Mouse (Mus musculus): ENCODE measurements around the gene Tmod4. TPM values are rescaled to one million over a fixed set of nuclear protein-coding genes. Genes with fewer than 3 reads are reported as not detected.
A peak's percentile ranks its signal among the peaks of the same experiment; 100 is the strongest.

Tmod4 gene
- total and polyA plus RNA-seq, 2 experiments from 2014 or later: 0.24 to 0.39 TPM

- no peak overlapping the region for H3K9ac ChIP-seq
- no peaks in the 10 kb centered on the region for H3K9me3 ChIP-seq (ENCODE audit: low read length)
- no peak overlapping the region for H3K4me3 ChIP-seq (ENCODE audit: low read depth, low read length)
- no peak overlapping the region for H3K4me2 ChIP-seq (ENCODE audit: low read depth)
- peaks cover 21% of the 10 kb centered on the region for H3K36me3 ChIP-seq (ENCODE audit: insufficient read depth)
- H3K27ac ChIP-seq (ENCODE audit: low read depth, low read length): no peak overlapping the region
- H3K4me1 ChIP-seq (ENCODE audit: insufficient read depth): peaks cover 6% of the 10 kb centered on the region
- H3K27me3 ChIP-seq (ENCODE audit: insufficient read depth, low read length): no peaks in the 10 kb centered on the region
- DNase-seq (no peak), ATAC-seq (no peak)
- TF ChIP-seq CTCF (IDR thresholded peaks at IDR 0.05; ENCODE audit: low read depth): no peak
- 96% methylated on average over 3 of the region's 3 CpGs for WGBS
Measured at GRCm38 (mm10) chr3:95136336-95136735, 12.1 kb downstream of the Tmod4 start.

DNA sequence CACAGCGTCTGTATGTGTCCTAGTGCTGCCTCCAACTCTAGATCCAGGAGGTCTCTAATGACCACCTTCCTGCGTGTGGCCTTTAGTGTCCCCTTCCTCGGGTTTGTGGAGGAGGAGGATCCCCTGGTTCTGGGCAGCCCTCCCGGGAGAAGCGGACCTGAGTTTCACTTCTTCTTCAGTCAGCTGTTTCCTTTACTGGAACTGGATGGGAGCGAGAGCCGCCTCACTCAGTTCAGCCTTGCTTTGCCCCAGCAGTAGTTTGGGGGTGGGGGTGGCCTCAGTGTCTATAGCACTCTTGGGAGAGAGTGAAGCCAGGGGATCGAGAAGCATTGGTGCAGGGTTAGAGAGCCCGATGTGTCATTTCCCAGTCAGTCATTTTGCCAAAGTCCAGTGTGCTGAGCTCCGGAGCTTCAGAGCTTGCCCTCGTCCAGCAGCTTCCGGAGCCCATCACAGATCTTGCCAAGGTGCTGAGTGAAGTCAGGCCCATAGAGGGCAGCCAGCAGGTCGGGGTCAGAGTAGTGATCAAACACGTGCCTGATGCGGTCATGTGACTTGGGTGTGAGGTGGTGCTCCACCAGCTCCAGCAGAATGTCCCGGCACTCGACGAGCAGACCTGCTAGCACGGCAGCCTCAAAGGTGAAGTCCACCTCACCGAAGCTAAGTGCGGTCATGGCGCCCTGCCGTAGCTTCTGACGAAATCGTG, 15.5 kb downstream of the Tmod4 start:
- TF ChIP-seq CTCF (IDR thresholded peaks at IDR 0.05; ENCODE audit: low read depth): no peak
- Histone ChIP-seq H3K9me3 (ENCODE audit: low read length) (no peaks in the 10 kb centered on the region), H3K9ac (no peak overlapping the region), H3K4me3 (ENCODE audit: low read depth, low read length) (no peak overlapping the region), H3K4me1 (ENCODE audit: insufficient read depth) (peaks cover 6% of the 10 kb centered on the region), H3K27me3 (ENCODE audit: insufficient read depth, low read length) (no peaks in the 10 kb centered on the region), H3K4me2 (ENCODE audit: low read depth) (no peak overlapping the region), H3K36me3 (ENCODE audit: insufficient read depth) (peaks cover 24% of the 10 kb centered on the region), H3K27ac (ENCODE audit: low read depth, low read length) (no peak overlapping the region)
- DNase-seq (no peak), ATAC-seq (no peak)
- 77% methylated on average over 25 of the region's 25 CpGs for WGBS

- no peak for ATAC-seq
- no peak overlapping the region for H3K9ac ChIP-seq
- 65% methylated on average over 18 of the region's 18 CpGs for WGBS
- H3K27ac ChIP-seq (ENCODE audit: low read depth, low read length): no peak overlapping the region
- no peak overlapping the region for H3K4me2 ChIP-seq (ENCODE audit: low read depth)
- no peak for TF ChIP-seq CTCF (IDR thresholded peaks at IDR 0.05; ENCODE audit: low read depth)
- no peak for DNase-seq
- no peak overlapping the region for H3K4me3 ChIP-seq (ENCODE audit: low read depth, low read length)
- no peaks in the 10 kb centered on the region for H3K27me3 ChIP-seq (ENCODE audit: insufficient read depth, low read length)
- H3K36me3 ChIP-seq (ENCODE audit: insufficient read depth): peaks cover 24% of the 10 kb centered on the region
- H3K4me1 ChIP-seq (ENCODE audit: insufficient read depth): peaks cover 2% of the 10 kb centered on the region
- H3K9me3 ChIP-seq (ENCODE audit: low read length): no peaks in the 10 kb centered on the region
Measured at GRCm38 (mm10) chr3:95140289-95140595, 16.0 kb downstream of the Tmod4 start.

- no peak for ATAC-seq
- 84% methylated on average over 6 of the region's 6 CpGs for WGBS
- no peaks in the 10 kb centered on the region for H3K4me1 ChIP-seq (ENCODE audit: insufficient read depth)
Measured at GRCm38 (mm10) chr3:95140795-95141194, 16.5 kb downstream of the Tmod4 start.

DNA sequence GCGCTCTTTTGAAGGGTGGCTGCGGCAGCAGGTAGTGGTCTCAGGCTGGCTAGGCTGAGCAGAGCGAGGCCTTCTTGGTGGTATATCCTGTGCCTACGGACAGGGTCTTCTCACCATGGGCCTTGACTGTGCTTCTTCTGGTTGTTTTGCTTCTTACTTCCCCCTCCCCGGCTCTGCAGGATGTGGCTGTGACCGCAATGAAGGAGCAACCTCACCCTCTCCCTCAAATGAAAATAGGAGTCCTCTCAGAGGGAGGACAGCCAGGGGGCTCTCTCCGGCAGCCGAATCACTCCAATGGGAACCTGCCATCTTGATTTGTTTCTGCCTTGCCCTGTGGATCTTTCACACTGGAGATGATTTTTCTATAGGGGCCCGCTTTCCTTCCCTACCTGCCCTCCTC, 17.2 kb downstream of the Tmod4 start:
- no peak for ATAC-seq
- H3K27ac ChIP-seq (ENCODE audit: low read depth, low read length): no peak overlapping the region
- WGBS: 96% methylated on average over 9 of the region's 9 CpGs

More at GRCm38 (mm10) chr3:95140795-95141194, 16.5 kb downstream of the Tmod4 start:
- Histone ChIP-seq H3K4me3 (ENCODE audit: low read depth, low read length) (no peak overlapping the region), H3K27me3 (ENCODE audit: insufficient read depth, low read length) (no peaks in the 10 kb centered on the region), H3K9me3 (ENCODE audit: low read length) (no peaks in the 10 kb centered on the region), H3K36me3 (ENCODE audit: insufficient read depth) (peaks cover 24% of the 10 kb centered on the region), H3K27ac (ENCODE audit: low read depth, low read length) (no peak overlapping the region), H3K4me2 (ENCODE audit: low read depth) (no peak overlapping the region), H3K9ac (no peak overlapping the region)
- no peak for TF ChIP-seq CTCF (IDR thresholded peaks at IDR 0.05; ENCODE audit: low read depth)
- no peak for DNase-seq

DNA sequence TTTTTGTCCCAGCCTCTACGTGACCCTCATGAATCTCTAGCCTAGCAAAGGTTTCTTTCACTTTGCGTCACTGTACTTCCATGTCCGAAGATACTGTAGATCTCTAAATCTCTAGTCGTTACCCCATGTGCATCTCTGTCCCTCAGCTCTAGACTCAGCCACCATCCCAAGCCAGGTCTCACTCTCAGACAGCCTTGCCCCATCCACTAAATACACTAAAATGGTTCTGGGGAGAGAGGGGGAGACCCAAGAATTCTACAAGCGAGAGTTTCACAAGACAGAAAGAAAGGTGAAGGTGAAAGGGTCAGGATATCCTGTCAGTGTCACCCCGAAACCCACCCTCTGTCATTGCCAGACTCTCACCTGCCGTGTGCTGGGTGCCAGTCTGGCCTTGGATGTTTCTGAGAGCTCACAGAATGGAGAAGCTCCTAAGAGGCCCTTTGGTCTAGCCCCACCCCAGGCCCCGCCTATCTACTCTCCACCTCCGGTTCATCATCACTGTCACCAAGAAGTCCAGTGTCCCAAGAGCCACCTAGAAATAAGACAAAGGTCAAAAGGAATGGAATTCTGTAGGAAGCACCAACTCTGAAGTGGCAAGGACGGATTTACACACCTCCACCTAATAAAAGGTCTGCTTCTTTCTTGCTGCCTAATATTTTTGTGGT, 17.8 kb downstream of the Tmod4 start, which contains the start of gene Tnfaip8l2:
Gene Tnfaip8l2, minus strand, starts transcription at position 409 of the 665 bp plus-strand sequence.
- TF ChIP-seq CTCF (IDR thresholded peaks at IDR 0.05; ENCODE audit: low read depth): no peak
- no peaks in the 10 kb centered on the region for H3K4me1 ChIP-seq (ENCODE audit: insufficient read depth)
- no peak within 1 kb of the TSS for H3K4me2 ChIP-seq (ENCODE audit: low read depth)
- H3K9me3 ChIP-seq (ENCODE audit: low read length): no peaks in the 10 kb centered on the region
- peaks cover 24% of the 10 kb centered on the region for H3K36me3 ChIP-seq (ENCODE audit: insufficient read depth)
- no peaks in the 10 kb centered on the region for H3K27me3 ChIP-seq (ENCODE audit: insufficient read depth, low read length)
- no peak within 1 kb of the TSS for H3K27ac ChIP-seq (ENCODE audit: low read depth, low read length)
- H3K9ac ChIP-seq: no peak within 1 kb of the TSS
- peak; percentile 26; the same call in 1 of the 2 replicates for ATAC-seq
- H3K4me3 ChIP-seq (ENCODE audit: low read depth, low read length): no peak within 1 kb of the TSS
- no peak for DNase-seq
- 87% methylated on average over 10 of the region's 10 CpGs for WGBS

More for the DNA sequence above, 17.2 kb downstream of the Tmod4 start:
- DNase-seq: no peak
- no peaks in the 10 kb centered on the region for H3K27me3 ChIP-seq (ENCODE audit: insufficient read depth, low read length)
- no peak overlapping the region for H3K9ac ChIP-seq
- H3K4me1 ChIP-seq (ENCODE audit: insufficient read depth): no peaks in the 10 kb centered on the region
- no peaks in the 10 kb centered on the region for H3K9me3 ChIP-seq (ENCODE audit: low read length)
- no peak overlapping the region for H3K4me3 ChIP-seq (ENCODE audit: low read depth, low read length)
- H3K36me3 ChIP-seq (ENCODE audit: insufficient read depth): peaks cover 24% of the 10 kb centered on the region
- TF ChIP-seq CTCF (IDR thresholded peaks at IDR 0.05; ENCODE audit: low read depth): no peak
- H3K4me2 ChIP-seq (ENCODE audit: low read depth): no peak overlapping the region

DNA sequence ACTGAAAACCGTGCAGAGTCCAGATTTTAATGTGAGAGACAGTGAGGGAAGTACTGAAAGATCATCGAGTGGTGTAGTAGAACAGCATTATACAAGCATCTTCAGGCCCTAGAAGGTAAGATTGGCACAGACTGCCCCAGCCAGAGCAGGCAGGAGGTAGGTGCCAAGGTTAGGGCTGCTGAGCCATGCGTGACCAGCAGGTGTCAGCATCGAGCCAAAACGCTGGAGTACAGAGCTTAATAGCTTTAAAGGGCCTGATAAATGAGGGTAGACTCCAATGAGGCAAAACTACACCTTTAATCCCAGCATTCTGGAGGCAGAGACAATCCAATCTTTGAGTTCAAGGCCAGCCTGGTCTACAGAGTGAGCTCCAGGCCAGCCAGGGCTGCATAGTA, 18.3 kb downstream of the Tmod4 start:
- 11% methylated on average over 5 of the region's 5 CpGs for WGBS
- DNase-seq: peak; percentile 88
- H3K4me3 ChIP-seq (ENCODE audit: low read depth, low read length): no peak overlapping the region

More for the DNA sequence above, 18.3 kb downstream of the Tmod4 start:
- no peaks in the 10 kb centered on the region for H3K4me1 ChIP-seq (ENCODE audit: insufficient read depth)
- no peak overlapping the region for H3K27ac ChIP-seq (ENCODE audit: low read depth, low read length)
- H3K9ac ChIP-seq: no peak overlapping the region
- peak; percentile 94 for TF ChIP-seq CTCF (IDR thresholded peaks at IDR 0.05; ENCODE audit: low read depth)
- no peak overlapping the region for H3K4me2 ChIP-seq (ENCODE audit: low read depth)
- no peaks in the 10 kb centered on the region for H3K9me3 ChIP-seq (ENCODE audit: low read length)
- peak; percentile 91 for ATAC-seq
- peaks cover 24% of the 10 kb centered on the region for H3K36me3 ChIP-seq (ENCODE audit: insufficient read depth)
- no peaks in the 10 kb centered on the region for H3K27me3 ChIP-seq (ENCODE audit: insufficient read depth, low read length)
